Mouse (Mus musculus): ENCODE data around the gene Acp2. TPM values are rescaled to one million over a fixed set of nuclear protein-coding genes. Genes with fewer than 3 reads are reported as not detected.
A peak's percentile ranks its signal among the peaks of the same experiment; 100 is the strongest.

The Acp2 gene
- 34.4 and 39.4 TPM in 2 replicates for total RNA-seq (2021)
- long read RNA-seq, experiment 1, full-length matches to known transcripts, result 19 of 27 reads
- long read RNA-seq, experiment 1, partial matches to known transcripts, result 8 of 27 reads
- long read RNA-seq, experiment 1, other reads (novel, unspliced or antisense), result 0 of 27 reads
- long read RNA-seq, experiment 2, full-length matches to known transcripts, result 20 of 23 reads
- long read RNA-seq, experiment 2, partial matches to known transcripts, result 1 of 23 reads
- long read RNA-seq, experiment 2, other reads (novel, unspliced or antisense), result 2 of 23 reads

DNA sequence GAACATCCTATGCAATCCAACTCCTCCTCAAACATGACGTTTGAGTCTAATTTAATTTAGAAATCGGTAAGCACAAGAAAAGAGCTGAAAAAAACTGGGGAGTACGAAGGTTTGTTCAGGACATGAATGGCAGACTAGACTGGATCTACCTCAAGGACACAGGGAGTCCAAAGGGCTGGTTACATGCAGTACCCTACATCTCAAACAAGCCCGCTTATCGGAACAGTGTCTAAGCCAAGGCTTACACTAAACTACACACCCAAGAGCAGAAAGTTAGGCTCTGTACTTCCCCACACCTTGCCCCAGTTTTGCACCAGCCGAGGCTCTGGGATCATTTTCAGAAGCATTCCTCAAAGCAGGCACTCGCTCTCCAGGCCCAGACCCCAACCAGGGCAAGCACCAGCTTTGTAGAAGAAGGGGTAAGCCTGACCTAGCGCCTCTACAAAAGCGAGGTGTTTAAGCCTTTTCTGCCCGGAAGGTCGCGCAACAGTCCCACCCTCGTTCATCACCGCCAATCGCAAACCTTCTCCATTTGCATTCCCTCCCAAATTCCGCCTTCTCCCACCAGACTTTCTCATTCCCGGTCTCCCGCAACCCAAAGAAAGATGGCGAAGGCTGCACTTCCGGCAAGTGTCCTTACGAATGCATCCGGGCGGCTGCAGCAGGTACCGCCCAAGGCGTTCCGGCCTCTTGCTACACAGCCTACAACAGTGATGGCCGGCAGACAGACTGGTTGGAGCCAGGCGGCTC, at the start of gene Acp2, which contains the start of gene Nr1h3:
Gene Acp2 (plus strand): TSS at position 664 of the 750 bp plus-strand sequence.
Gene Nr1h3 (minus strand): TSS at position 613 of the 750 bp plus-strand sequence.
- peak; percentile 95 for DNase-seq

GRCm38 (mm10) chr2:91152885-91153377, 49.8 kb upstream of the Acp2 start:
- no peak for DNase-seq

- peak; percentile 75 for DNase-seq
Observed at GRCm38 (mm10) chr2:91154091-91154490, 48.6 kb upstream of the Acp2 start.

DNA sequence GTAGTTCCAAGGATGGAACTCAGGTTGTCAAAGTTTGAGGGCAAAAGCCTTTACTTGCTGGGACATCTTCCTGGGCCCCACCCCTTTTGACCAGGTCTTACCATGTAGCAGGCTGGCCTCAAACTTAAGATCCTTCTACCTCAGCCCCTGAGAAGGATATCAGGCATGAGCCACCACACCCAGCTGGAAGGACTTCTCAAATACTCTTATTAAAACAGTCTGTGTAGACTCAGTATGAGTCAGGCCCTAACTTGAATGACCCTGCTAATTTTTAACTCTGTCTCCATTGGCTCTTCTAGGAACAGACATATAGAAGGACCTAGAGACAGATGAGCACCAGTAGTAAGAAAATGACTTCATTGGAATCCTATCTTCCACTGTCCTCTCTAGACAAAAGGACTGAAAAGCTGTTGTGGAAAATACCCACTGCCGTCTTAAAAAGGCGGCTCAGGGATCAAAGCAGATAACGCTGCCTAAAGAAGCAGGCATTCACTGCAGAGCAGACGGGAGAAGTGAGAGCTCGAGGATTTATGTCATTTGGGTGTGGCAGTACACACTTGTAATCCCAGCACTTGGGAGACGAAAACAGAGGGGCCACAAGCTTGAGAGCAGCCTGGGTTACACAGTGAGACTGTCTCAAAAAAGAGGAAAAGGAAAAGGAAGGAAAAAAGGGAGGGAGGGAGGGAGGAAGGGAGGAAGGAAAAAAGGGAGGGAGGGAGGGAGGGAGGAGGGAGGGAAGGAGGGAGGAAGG, 45.5 kb upstream of the Acp2 start:
- no peak for DNase-seq

DNA sequence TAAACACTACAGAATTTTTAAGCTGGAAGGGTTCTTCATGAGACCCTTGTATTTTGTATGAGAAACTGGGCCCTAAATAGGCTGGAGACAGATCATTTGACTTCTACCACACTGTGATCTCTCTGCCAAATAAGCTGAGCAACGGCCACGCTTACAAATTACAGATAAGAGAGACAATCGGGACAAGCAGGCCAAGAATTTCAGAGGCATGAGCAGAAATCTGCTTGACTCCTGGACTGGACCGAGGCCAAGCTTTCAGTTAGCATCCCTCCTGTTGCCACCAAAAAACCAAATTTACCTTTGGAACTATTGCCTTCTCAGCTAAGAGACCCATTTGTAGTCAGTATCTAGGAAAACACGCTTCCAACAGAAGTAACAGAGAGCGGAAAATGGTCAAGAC, 42.1 kb upstream of the Acp2 start:
- DNase-seq, result no peak

DNA sequence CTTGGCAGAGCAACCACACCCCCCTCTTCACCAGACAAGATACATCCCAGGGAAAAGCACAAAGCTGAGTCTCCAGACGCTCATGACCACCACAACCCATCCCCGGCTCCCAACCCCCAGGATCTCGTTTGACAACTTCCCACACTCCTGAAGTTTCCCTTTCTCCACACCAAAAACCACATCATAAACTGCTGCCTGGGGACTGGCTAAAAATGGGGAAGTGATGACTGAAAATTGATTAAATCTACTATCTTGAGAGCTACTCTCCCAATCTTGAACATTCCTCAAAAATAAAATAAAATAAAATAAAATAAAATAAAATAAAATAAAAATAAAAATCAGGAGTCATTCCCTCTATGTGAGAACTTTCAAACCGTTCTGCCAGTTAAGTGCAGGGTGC, 39.7 kb upstream of the Acp2 start:
- DNase-seq, result no peak

DNA sequence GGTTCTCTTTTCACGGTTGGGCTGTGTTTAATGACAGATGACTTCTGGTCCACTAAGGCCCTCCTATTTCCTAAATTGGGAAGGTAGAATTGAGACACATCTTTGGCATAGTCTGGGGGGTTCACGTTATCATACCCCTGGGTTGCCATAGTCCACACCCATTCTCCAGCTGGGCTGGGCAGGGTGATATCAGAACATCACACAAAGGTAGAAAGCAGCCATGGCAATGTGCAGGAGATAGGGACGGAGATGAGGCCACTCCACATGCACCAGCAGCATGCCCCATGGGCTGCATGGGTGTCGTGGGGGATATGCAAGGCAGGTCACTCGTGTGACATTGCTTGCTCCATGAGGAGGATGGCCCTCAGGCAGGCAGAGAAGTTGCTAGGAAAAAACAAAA, 39.2 kb upstream of the Acp2 start:
- no peak for DNase-seq

GRCm38 (mm10) chr2:91164991-91165390, 37.7 kb upstream of the Acp2 start:
- DNase-seq, result no peak

DNA sequence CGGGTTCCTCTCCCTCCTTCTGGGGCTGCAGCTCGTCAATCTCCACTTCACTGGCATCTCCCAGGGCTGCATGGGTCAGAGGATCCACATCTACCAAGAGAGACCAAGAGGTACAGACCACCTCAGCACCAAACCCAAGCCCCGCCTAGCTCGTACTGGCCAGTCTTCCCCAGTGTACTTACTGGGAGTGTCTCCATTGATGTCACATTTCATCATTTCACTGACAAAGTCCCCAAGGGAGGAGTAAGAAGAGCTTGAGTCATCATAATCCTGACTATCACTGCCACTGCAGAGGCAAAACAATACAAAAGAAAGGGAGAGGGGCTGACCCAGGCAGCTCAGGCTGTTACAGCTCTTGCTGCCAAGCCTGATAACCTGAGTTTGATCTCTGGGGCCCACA, 35.1 kb upstream of the Acp2 start:
- DNase-seq, result no peak

DNA sequence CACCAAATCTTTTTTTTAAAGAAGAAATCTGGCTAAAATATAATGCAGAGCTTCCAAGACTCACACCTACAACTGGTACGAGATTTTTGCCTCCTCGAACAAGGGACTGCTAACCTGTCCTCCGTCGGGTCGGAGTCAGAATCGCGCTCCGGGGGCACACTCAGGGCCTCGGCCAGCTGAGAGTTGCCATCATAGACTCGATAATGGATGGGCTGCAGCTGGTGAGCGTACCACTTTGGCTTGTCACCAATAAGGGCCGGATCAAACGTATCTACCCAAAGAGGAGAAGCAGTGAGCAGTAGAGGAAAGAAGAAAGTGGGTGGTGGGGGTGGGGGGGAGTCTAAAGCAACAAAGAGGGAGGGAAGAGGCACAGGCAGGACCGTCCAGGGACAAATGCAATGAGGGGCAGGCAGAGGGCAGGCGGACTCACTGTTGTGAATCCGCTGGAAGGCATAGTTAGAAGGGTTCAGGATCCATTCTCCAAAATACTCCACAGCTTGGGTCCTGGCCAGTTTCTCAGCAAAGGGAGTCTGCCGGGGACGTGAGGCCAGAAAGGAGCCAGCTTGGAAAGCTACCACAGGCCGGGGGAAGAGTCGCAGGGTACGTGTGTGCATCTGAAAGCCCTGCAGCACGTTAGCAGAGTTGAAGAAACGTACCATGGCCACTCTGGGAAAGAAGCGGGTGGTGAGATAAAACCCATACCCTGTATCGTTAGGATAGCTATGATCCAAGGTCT, 32.9 kb upstream of the Acp2 start:
- no peak for DNase-seq

GRCm38 (mm10) chr2:91175490-91175889, 27.2 kb upstream of the Acp2 start:
- no peak for DNase-seq

- DNase-seq, result no peak
Observed at GRCm38 (mm10) chr2:91176234-91176633, 26.5 kb upstream of the Acp2 start.

DNA sequence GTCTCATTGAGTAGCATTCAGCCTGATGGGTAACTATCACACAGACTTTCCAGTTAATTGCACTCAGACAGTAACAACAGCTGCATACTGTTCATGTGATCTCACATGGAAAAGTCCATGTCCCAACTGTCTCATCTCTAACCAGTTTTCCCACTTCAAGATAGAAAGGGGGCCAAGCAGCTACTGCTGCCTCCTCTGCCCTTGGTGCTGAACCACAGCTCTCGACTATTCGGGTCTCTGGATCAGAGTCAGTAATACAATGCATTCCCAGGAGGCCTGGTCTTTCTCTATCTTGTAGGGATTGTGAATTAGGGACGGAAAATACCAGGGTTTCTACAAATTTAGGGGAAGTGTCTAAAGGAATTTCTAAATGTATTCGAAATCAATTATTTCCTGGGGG, 22.9 kb upstream of the Acp2 start:
- no peak for DNase-seq

- DNase-seq, result no peak
Observed at GRCm38 (mm10) chr2:91180706-91181105, 22.0 kb upstream of the Acp2 start.

- DNase-seq, result no peak
Observed at GRCm38 (mm10) chr2:91182016-91182404, 20.7 kb upstream of the Acp2 start.

DNA sequence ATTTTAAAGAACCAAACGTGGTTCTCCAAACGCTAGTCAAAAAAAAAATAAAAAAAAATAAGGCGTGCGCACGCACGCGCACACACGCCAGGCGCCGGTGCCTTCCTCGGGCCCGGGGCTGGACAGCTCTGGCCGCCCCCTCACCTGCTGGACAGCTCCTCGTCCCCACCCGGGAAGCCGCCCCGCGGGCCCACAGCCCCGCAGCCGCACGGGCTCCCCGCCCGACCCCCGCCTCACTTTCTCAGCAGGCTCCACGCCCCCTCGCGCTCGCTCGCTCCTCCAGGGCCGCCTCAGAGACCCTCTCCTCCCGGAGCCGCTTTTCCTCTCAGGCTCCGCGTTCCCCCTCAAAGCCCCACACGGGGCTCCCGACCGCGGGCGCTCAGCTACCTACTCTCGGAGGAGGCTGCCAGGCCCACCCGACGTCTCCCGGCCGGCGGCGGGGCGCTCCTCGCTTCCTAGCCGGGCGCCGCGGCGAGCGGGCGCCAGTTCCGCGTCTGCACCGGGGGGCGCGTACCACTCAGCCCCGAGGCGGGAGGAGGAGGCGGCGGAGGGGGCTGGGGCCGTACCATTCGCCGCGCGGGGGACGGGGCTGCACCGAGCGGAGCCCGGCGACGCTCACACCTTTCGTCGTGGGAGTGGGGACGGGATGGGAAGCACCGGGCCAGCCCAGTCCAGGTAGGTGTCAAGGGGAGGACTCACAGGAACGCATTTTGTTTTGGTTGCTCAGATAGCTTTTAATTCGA, 20.1 kb upstream of the Acp2 start:
- DNase-seq, result peak; percentile 85

DNA sequence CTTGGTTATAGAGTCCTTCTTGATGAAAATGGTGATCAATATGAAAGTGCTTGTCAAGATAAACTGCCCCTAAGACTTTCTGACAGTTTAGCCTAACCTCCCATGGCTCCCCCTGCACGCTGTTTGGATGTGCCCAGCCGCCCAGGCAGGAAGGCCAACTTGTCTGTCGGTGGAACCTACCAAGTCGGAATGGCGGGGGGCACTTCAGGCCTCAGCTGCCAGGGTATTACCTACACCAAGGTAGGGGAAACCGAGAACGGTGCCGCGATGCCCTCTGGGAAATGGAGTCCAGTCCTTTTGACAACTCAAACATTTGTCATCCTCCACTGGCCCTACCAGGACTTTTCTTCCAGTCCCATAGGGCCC, 19.6 kb upstream of the Acp2 start:
- DNase-seq, result peak; percentile 96

DNA sequence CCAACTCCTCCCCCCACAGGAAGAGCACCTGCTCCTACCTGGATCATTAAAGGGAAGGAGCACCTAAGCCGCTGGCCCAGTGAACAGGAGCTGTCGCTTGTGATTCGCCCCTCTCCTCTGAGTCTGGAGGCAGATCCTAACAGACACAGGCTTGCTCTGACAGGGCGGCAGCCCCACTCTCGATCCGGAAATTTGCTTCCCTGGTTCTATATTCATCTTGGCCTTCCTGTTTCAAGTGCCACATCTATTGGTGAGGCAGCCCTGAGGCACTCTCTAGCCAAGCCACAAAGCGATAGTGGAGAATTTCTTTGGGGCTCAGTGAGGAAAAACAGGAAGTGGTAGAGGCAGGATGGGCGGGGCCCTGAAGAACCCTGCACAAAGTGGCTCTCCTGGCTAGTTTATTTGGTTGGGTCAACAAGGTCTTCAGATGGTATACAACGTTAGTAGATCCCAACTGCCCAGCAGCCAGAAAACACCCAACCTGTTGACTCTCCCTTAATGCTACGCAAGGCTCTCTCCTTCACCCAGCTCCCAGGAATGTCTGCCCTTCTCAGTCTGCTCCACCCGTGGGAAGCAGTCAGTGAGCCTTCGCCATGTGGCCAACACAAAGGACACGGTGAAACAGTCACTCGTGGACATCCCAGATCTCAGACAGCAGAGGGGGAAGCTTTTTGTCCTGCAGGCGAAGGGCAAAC, 18.8 kb upstream of the Acp2 start, which contains the start of gene Madd:
Gene Madd (minus strand): TSS at position 127 of the 695 bp plus-strand sequence.
- DNase-seq, result peak; percentile 33

GRCm38 (mm10) chr2:91186208-91186607, 16.5 kb upstream of the Acp2 start:
- no peak for DNase-seq

- no peak for DNase-seq
Observed at GRCm38 (mm10) chr2:91187431-91187830, 15.3 kb upstream of the Acp2 start.

- no peak for DNase-seq
Observed at GRCm38 (mm10) chr2:91190501-91190900, 12.2 kb upstream of the Acp2 start.
